Mouse (Mus musculus) lung, postnatal 25 days (tissue): ENCODE data around the gene Mon2.
A peak's percentile ranks its signal among the peaks of the same experiment; 100 is the strongest.
"Not testable (repeated sequence)": the region's sequence is repeated elsewhere in the genome, so short reads cannot be mapped to it uniquely, and the experiment has no call there.

Experiments
- DNase-seq: peaks from one replicate; pipeline ENCODE4 v3.0.0; 2022; ENCODE audit warnings: low spot score

Mon2 gene

DNA sequence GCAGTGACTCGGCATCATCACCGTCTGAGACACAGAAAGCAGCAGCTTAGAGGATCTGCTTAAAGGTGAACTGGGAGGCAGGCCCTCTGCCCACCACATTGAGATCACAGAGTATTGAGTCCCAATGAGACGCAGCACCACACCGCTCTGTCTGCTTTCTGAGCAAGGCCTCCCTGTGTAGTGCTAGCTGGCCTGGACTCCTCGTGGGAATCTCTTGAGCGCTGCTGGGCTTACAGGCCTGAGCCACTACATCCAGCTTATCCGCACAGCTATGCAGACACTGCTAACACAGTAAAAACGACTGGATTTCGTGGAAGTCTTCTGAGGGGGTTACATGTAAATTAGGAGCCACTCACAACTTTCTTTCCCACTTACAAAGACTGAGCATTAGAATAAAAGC lies 84.7 kb downstream of the Mon2 start:
- no peak for DNase-seq

GRCm38 (mm10) chr10:122991053-122991452 lies 85.3 kb downstream of the Mon2 start:
- no peak for DNase-seq

- DNase-seq, result no peak
Observed at GRCm38 (mm10) chr10:122990606-122991005, 85.7 kb downstream of the Mon2 start.

DNA sequence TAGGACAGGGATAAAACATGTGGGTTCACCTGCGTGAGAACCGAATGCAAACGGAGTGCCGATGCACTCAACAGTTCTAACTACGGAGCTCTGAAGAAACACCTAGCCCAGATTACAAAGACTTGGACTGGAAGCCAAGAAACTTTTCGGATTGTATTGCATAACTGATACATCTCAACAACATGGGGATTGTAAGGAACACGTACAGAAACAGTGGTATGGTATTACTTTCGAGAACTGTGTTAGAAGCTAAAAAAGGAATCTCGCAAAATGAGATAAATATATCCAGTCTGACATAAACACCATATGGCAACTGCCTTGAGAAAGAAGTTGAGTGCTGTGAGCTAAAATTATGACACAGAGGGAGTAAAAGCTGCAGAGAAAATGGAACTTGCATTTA lies 86.4 kb downstream of the Mon2 start:
- no peak for DNase-seq

DNA sequence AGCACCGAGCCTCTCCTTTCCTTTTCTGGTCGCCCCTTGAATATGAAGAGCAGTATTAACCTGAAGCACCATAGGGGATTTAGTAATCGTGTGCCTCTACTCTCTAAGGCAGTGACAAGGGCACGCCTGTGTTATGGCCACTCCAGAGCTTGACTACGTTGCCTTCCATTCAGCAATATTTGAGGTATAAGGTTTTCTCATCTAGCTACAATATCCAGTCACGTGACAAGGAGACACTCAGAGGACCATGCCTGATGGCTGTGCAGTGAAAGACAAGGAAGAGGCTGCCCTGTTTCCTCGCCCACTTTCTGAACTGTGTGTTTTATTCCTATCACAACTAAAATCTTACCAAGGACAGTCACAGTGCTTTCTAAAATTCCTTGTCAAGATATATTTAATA lies 87.9 kb downstream of the Mon2 start:
- no peak for DNase-seq

DNA sequence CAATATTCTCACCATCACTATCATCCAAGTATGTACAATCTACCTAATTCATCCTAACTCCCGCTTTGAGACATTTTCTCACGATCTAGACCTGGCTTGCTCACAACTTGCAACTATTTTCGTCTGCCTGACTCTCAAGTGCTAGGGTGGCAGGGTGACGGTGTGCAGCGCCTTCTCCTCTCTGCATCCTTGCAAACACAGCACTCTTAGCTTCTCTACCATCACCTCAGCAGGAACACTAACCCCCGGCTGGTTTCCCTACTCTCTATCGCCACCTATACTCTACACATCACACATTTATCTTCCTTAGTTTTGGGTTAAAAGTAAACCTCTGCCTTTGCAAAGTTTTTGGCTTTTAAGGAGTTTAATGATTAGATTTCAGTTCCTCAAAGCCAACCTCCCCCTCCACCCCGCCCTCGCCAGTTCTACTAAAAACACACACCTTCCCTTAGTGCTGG lies 88.6 kb downstream of the Mon2 start:
- peak; percentile 64 for DNase-seq

DNA sequence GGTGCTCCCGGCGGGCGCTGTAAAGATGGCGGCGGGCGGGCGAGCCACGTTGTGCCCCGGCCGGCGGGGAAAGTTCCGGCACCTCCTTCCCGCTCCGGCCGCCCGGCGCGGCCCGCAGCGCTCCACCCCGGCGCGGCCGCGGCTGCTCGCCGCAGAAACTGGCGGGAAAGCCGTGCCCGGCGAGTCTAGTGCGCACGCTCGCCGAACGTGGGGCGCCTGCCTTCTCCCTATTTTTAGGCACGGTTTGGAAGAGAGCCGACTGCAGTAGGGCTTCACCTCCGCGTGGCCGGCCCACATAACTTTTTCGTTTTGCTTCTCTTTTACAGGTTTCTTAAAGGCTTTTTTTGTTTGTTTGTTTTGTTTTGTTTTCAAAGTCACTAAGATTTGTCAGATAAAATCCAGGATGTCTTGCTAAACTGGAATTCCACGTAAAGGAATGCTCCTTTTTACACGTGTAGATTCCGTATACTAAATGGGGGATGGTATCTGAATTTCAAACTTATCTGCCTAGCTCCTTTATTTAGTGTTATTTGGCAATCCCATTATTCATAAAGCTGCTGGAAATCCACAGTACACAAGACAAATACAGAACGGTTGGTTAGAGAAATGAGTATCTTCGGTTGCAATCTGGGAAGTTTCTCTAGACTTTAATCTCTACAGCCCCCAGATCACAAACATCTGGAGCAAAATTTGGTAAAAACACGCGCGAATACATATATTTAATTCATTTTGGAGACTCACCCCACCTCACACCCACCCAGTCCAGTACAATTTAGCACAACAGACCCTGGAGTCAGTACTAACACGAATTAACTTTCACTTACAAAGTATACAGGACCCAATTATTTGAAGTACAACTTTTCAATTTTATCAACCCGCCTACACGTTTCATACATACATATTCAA lies 89.7 kb downstream of the Mon2 start:
- peak; percentile 78 for DNase-seq

DNA sequence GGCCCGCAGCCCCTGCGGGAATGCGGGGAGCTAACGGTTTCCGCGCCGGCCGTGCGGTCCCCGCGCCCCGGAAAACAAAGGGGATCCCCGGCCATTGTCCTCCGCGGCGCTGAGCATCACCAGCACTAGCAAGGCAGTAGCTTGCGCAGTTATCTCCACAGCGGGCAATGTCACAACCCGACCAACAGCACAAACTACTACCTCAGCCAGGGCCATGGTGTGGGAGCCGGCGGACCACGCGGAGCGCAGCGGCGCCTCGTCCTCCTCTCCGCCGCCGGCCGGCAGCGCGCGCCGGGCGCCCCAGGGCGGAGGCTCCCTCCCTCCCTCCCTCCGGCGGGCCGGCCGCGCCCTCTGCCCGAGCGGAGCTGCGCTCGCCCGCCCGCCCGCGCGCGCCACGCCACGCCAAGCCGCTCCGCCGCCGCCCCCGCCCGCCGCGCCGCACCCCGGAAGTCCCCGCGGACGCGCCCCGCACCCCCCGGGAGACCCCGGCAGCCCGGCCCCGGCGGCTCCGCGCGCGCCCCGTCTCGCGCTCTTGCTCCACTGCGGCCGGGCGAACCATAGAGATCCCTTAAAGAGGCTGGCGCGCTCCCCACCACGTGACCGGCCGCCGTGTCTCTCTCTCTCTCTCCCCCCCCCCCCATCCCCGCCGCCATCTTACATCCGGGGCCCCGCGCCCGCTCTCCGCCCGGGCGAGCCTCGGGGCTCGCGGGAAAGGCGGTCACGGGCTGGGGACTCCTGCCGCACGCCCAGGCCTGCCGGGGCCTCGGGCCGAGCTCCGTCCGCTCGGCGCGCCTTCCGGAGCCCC lies 90.6 kb downstream of the Mon2 start:
- DNase-seq, result peak; percentile 80

DNA sequence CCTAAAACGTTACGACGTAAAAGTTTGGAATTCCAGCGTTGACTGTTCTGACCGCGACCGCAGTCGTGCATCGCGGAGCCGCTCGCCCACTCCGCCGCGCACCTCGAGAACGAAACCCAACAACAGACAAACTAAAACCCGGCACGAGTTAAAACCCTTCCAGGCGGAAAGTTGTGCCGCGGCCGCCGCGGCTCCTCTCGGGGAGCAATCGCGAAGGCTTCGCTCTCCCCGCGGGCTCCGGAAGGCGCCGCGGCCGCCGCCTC lies 91.1 kb downstream of the Mon2 start:
- DNase-seq, result peak; percentile 47

GRCm38 (mm10) chr10:122984531-122985251 lies 91.6 kb downstream of the Mon2 start:
- DNase-seq, result no peak

- no peak for DNase-seq
Observed at GRCm38 (mm10) chr10:122983579-122984530, 92.5 kb downstream of the Mon2 start.

DNA sequence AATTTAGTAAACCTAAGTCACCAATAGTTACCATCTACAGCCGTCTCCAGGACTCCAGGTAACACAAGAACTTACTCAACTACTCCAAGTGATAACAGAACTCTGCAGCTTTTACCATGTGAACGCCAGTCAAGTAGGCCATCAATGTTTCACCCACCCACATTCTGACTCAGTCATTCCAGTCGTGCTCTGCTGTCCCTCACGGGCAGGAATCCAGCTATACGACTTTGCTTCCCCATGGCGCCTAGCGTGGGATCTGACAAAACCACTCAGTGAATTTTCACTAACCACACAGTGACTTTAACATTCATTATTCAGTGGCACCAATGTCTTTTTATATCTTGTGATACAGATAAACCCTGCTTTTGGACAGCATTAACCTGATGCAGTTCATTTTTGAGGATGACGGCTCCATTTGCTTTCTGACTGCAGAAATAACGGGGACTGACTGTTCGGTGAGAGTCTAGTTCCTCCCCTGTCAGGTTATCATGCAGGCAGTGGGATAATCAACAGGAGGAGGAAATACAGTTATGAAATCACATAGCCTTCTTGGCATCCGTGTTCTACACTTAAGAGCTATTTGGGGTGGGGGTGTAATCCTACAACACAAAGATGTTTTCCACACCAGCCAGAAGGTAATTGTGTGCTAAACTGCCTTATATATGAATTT lies 93.3 kb downstream of the Mon2 start:
- DNase-seq, result peak; percentile 12

GRCm38 (mm10) chr10:122980123-122980522 lies 96.2 kb downstream of the Mon2 start:
- DNase-seq, result no peak

DNA sequence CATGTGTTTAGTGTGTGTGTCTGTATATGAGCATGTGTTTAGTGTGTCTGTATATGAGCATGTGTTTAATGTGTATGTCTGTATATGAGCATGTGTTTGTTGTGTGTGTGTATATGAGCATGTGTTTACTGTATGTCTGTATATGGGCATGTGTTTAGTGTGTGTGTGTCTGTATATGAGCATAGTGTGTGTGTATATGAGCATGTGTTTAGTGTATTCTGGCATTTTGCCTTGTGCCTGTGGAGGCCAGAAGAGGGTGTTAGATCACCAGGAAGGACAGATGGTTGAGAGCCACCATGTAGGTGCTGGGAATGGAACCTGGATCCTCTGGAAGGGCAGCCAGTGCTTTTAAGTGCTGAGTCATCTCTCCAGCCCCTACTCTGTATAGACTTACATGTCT lies 96.9 kb downstream of the Mon2 start:
- DNase-seq, result no peak

GRCm38 (mm10) chr10:122976038-122976437 lies 100.3 kb downstream of the Mon2 start:
- no peak for DNase-seq

DNA sequence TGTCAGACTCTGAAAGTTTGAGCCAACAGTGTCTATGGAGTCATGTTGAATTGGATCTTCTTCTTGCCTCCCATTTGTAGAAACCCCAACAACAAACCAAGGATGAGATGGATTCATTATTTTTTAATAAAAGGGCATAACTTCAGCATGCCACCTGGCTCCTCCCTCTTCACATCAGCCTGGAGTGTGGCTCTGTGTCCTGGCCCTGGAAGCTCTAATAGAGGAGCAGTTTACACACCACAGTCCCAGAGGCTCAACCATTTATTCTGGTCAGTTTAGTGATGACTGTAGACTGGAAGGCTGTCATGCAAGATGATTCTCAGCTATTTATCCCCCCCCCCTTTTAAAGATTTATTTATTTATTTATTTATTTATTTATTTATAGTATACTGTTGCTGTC lies 103.1 kb downstream of the Mon2 start:
- no peak for DNase-seq

GRCm38 (mm10) chr10:122970188-122970587 lies 106.1 kb downstream of the Mon2 start:
- DNase-seq, result no peak

DNA sequence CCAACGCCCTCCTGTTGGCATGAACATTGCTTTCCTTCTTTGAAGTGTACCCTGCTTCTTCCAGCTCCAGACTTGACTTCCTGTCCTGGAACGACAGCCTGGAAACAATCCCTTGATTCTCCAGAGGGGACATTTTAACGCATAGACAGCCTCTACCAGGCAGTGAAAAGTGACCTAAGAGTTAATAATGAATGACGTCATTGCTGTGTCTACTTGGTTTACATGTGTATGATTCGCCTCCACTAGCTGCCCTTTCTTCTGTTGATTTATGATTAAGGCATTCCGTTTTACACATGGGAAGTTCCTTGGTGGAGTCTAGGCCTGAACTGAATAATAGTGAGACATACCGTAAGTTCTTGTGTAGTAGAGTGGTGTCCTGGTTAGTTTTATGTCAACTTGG lies 109.9 kb downstream of the Mon2 start:
- peak; percentile 46 for DNase-seq

- not testable (repeated sequence) for DNase-seq
Observed at GRCm38 (mm10) chr10:122965650-122966049, 110.7 kb downstream of the Mon2 start.

- DNase-seq, result no peak
Observed at GRCm38 (mm10) chr10:122964241-122964636, 112.1 kb downstream of the Mon2 start.
